In the genomic region with DNA sequence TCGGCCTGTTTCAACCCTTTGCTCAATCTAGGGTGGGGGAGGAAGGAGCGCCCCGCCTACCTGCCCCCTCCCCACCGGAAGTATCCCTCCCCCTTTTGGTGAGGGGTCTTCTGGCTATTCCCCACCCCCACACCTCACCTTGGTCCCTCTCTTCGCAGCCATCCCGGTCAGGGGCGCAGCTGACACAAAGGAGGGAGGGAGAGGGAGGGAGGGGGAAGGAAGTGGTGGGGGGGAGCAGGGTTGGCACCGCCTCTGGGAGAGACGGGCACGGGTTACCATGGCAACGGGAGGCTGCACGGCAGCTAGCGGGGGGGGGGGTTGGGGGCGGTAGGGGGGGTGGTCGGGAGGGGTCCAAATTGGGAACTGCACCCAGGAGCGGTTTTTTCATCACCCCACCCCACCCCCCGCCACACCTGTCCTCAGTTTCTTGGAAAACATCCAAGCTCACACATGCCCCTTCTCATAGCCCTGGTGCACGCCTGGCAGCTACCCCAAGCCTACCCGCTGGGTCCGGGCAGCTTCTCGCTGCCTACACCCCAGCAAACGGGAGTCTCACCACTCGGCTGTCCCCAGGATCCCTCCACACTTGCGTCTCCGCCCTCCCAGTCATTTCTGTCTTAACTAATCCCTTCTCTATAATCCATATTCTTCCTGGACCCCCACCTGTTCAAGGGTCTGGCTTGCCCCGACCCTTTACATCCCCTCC, we compare ENCODE assay signal across 8 mouse cellular contexts. TPM values are rescaled to one million over a fixed set of nuclear protein-coding genes. Genes with fewer than 3 reads are reported as not detected.
DNase-seq lines count a peak whose midpoint lies in the region; ATAC-seq lines count a peak whose summit lies in the region.

No protein-coding gene starts in this region.

- WGBS in embryonic facial prominence, embryonic 14.5 days, result under 1% methylated on average over 15 of the region's 26 CpGs
- 1% methylated on average over 24 of the region's 26 CpGs for WGBS in midbrain, embryonic 13.5 days

- H3K4me2 ChIP-seq in embryonic facial prominence, embryonic 14.5 days (ENCODE audit: low read depth, low read length), result peak overlapping the region; percentile 65
- peak overlapping the region; percentile 93 for H3K4me2 ChIP-seq in midbrain, embryonic 13.5 days (replicated peaks)

- H3K9ac ChIP-seq in embryonic facial prominence, embryonic 14.5 days (ENCODE audit: low read depth, low read length), result peak overlapping the region; percentile 53
- peak overlapping the region; percentile 73 for H3K9ac ChIP-seq in midbrain, embryonic 13.5 days (replicated peaks)

- peak overlapping the region; percentile 44; the same call in 1 of the 2 replicates for H3K27ac ChIP-seq in embryonic facial prominence, embryonic 14.5 days (replicated peaks; ENCODE audit: low read depth, low read length)
- peak overlapping the region; percentile 97 for H3K27ac ChIP-seq in midbrain, embryonic 13.5 days

- H3K4me1 ChIP-seq in embryonic facial prominence, embryonic 14.5 days (ENCODE audit: control insufficient read depth, insufficient read depth, low read length), result peaks cover 6% of the 10 kb centered on the region; the same call in 1 of the 2 replicates
- peaks cover 52% of the 10 kb centered on the region for H3K4me1 ChIP-seq in midbrain, embryonic 13.5 days (replicated peaks)

- ATAC-seq in embryonic facial prominence, embryonic 14.5 days (ENCODE audit: low read depth), result peak; percentile 34
- peak; percentile 67 for ATAC-seq in midbrain, embryonic 13.5 days
- ATAC-seq in erythroblast, adult 5-6 weeks (replicated peaks; ENCODE audit: low FRiP score, poor library complexity, severe bottlenecking), result no peak

- peak; percentile 33 for DNase-seq in kidney, adult 9 months
- DNase-seq in kidney, adult 18-20 months, result no peak
- DNase-seq in Muller cell, postnatal 12 days (ENCODE audit: inconsistent ontology term), result peak; percentile 76
- DNase-seq in embryonic facial prominence, embryonic 14.5 days (ENCODE audit: low spot score), result peak; percentile 77
- peak; percentile 62 to 72 for DNase-seq in kidney, postnatal 4 days
- peak; percentile 71 for DNase-seq in thymus, postnatal 0 days (ENCODE audit: low spot score)

- H3K9me3 ChIP-seq in embryonic facial prominence, embryonic 14.5 days (ENCODE audit: control insufficient read depth, low read length), result no peaks in the 10 kb centered on the region
- no peaks in the 10 kb centered on the region for H3K9me3 ChIP-seq in midbrain, embryonic 13.5 days

- no peaks in the 10 kb centered on the region for H3K27me3 ChIP-seq in embryonic facial prominence, embryonic 14.5 days (replicated peaks; ENCODE audit: control insufficient read depth, insufficient read depth, low read length)
- H3K27me3 ChIP-seq in midbrain, embryonic 13.5 days, result no peaks in the 10 kb centered on the region

- peaks cover 13% of the 10 kb centered on the region; the same call in 1 of the 2 replicates for H3K36me3 ChIP-seq in embryonic facial prominence, embryonic 14.5 days (ENCODE audit: control insufficient read depth, insufficient read depth, low read length)
- peaks cover 29% of the 10 kb centered on the region for H3K36me3 ChIP-seq in midbrain, embryonic 13.5 days

- peak overlapping the region; percentile 69 for H3K4me3 ChIP-seq in embryonic facial prominence, embryonic 14.5 days (ENCODE audit: low read depth, low read length)
- H3K4me3 ChIP-seq in midbrain, embryonic 13.5 days (replicated peaks), result peak overlapping the region; percentile 75

RNA-seq across cellular contexts. Expression of gene Krtcap2, which starts 0.6 kb away (rescaled TPM):
- polyA plus RNA-seq in embryonic facial prominence, embryonic 14.5 days (2014; fragmentation: Nextera tagmentation; extraction: Ambion mirVana), result 324 and 349 TPM in 2 replicates
- 205 and 209 TPM in 2 replicates for polyA plus RNA-seq in midbrain, embryonic 13.5 days (2015; fragmentation: Nextera tagmentation; extraction: Ambion mirVana)
- polyA plus RNA-seq in thymus, postnatal 0 days (2015; fragmentation: Nextera tagmentation; extraction: Ambion mirVana), result 304 and 318 TPM in 2 replicates
- 47.0 and 49.8 TPM in 2 replicates for total RNA-seq in erythroblast, adult 5-6 weeks (2015; ENCODE audit: low replicate concordance)
- 17.8 and 31.8 TPM in 2 replicates for total RNA-seq in erythroblast, adult 5-6 weeks (2017; ENCODE audit: low replicate concordance)

RNA-seq across cellular contexts. Expression of gene Trim46, which starts 1.0 kb away (rescaled TPM):
- 3.7 and 4.7 TPM in 2 replicates for polyA plus RNA-seq in embryonic facial prominence, embryonic 14.5 days (2014; fragmentation: Nextera tagmentation; extraction: Ambion mirVana)
- polyA plus RNA-seq in midbrain, embryonic 13.5 days (2015; fragmentation: Nextera tagmentation; extraction: Ambion mirVana), result 58.6 and 59.4 TPM in 2 replicates
- 0.98 and 1.6 TPM in 2 replicates for polyA plus RNA-seq in thymus, postnatal 0 days (2015; fragmentation: Nextera tagmentation; extraction: Ambion mirVana)
- total RNA-seq in erythroblast, adult 5-6 weeks (2015; ENCODE audit: low replicate concordance), result not detected in 2 replicates
- not detected in 2 replicates for total RNA-seq in erythroblast, adult 5-6 weeks (2017; ENCODE audit: low replicate concordance)

RNA-seq across cellular contexts. Expression of gene Dpm3, which starts 14.0 kb away (rescaled TPM):
- polyA plus RNA-seq in embryonic facial prominence, embryonic 14.5 days (2014; fragmentation: Nextera tagmentation; extraction: Ambion mirVana), result 151 and 177 TPM in 2 replicates
- polyA plus RNA-seq in midbrain, embryonic 13.5 days (2015; fragmentation: Nextera tagmentation; extraction: Ambion mirVana), result 74.6 and 75.9 TPM in 2 replicates
- 163 and 167 TPM in 2 replicates for polyA plus RNA-seq in thymus, postnatal 0 days (2015; fragmentation: Nextera tagmentation; extraction: Ambion mirVana)
- total RNA-seq in erythroblast, adult 5-6 weeks (2015; ENCODE audit: low replicate concordance), result 16.1 and 42.3 TPM in 2 replicates
- 4.3 TPM in 1 of 2 replicates, not detected in the other for total RNA-seq in erythroblast, adult 5-6 weeks (2017; ENCODE audit: low replicate concordance)

RNA-seq across cellular contexts. Expression of gene Muc1, which starts 16.3 kb away (rescaled TPM):
- 2.0 and 4.1 TPM in 2 replicates for polyA plus RNA-seq in embryonic facial prominence, embryonic 14.5 days (2014; fragmentation: Nextera tagmentation; extraction: Ambion mirVana)
- 3.2 and 3.4 TPM in 2 replicates for polyA plus RNA-seq in midbrain, embryonic 13.5 days (2015; fragmentation: Nextera tagmentation; extraction: Ambion mirVana)
- polyA plus RNA-seq in thymus, postnatal 0 days (2015; fragmentation: Nextera tagmentation; extraction: Ambion mirVana), result 1.4 and 2.4 TPM in 2 replicates
- total RNA-seq in erythroblast, adult 5-6 weeks (2015; ENCODE audit: low replicate concordance), result not detected in 2 replicates
- total RNA-seq in erythroblast, adult 5-6 weeks (2017; ENCODE audit: low replicate concordance), result not detected in 2 replicates

RNA-seq across cellular contexts. Expression of gene Mtx1, which starts 18.2 kb away (rescaled TPM):
- polyA plus RNA-seq in embryonic facial prominence, embryonic 14.5 days (2014; fragmentation: Nextera tagmentation; extraction: Ambion mirVana), result 151 and 163 TPM in 2 replicates
- polyA plus RNA-seq in midbrain, embryonic 13.5 days (2015; fragmentation: Nextera tagmentation; extraction: Ambion mirVana), result 158 and 165 TPM in 2 replicates
- polyA plus RNA-seq in thymus, postnatal 0 days (2015; fragmentation: Nextera tagmentation; extraction: Ambion mirVana), result 206 and 223 TPM in 2 replicates
- 4.0 and 13.4 TPM in 2 replicates for total RNA-seq in erythroblast, adult 5-6 weeks (2015; ENCODE audit: low replicate concordance)
- total RNA-seq in erythroblast, adult 5-6 weeks (2017; ENCODE audit: low replicate concordance), result 8.6 and 13.4 TPM in 2 replicates

Comparison
In these comparisons a context has a peak if more than half of its experiments do, and no peak if none do; other contexts are left out.
1. RNA of gene Trim46, which starts 1.0 kb away (polyA plus RNA-seq): 58.6 to 59.4 TPM in midbrain, embryonic 13.5 days; 3.7 to 4.7 TPM in embryonic facial prominence, embryonic 14.5 days and 0.98 to 1.6 TPM in thymus, postnatal 0 days; every median in the first group is over 10 times any median in the second.